Mouse (Mus musculus) erythroblast, embryonic 14.5 days (primary cell): ENCODE measurements at regions not wholly inside any gene's neighbourhood (a gene's known extent, or its start where the extent isn't known, plus 50 kb on each side); places are given as distances from the start of the nearest gene placed in this dataset.

Source experiments
- GATA1 ChIP-seq: IDR thresholded peaks from 2 replicates; pipeline ENCODE4 v1.6.1; 2012; ENCODE audit warnings: low read length, inconsistent platforms, mixed read lengths
- TAL1 ChIP-seq: IDR thresholded peaks from 3 replicates; pipeline ENCODE4 v1.6.1; 2012; ENCODE audit warnings: low read length, inconsistent platforms, mixed read lengths

- TF ChIP-seq TAL1 (no peak), GATA1 (no peak)
These were observed 461.3 kb upstream of the Nr3c2 start for GRCm38 (mm10) chr8:76437951-76438350.
